Mouse (Mus musculus) forebrain, postnatal 0 days (tissue): ENCODE measurements around the gene Tac4. TPM values are rescaled to one million over a fixed set of nuclear protein-coding genes. Genes with fewer than 3 reads are reported as not detected.

Experiments
- ATAC-seq: fragments of 200-750 bp; cut with Nextera tagmentation; 2 replicates; pipeline ENCODE4 v1.8.0; 2017; ENCODE audit warnings: mild to moderate bottlenecking, moderate library complexity
- DNase-seq: peaks from one replicate; pipeline ENCODE4 v3.0.0-alpha.2; 2015
- H3K27ac ChIP-seq: fragments of 300-500 bp; sonication (generic); 2 replicates; pipeline ENCODE4 v1.5.1; 2014; ENCODE audit warnings: low read depth, mild to moderate bottlenecking, antibody characterized with exemption, low read length, moderate library complexity, mixed read lengths
- H3K27me3 ChIP-seq: fragments of 300-500 bp; sonication (generic); 2 replicates; pipeline ENCODE4 v1.6.1; 2014; ENCODE audit warnings: mild to moderate bottlenecking, low read length, mixed read lengths; ENCODE audit not compliant: insufficient read depth
- H3K36me3 ChIP-seq: fragments of 300-500 bp; sonication (generic); 2 replicates; pipeline ENCODE4 v1.6.1; 2014; ENCODE audit warnings: mild to moderate bottlenecking, moderate library complexity; ENCODE audit not compliant: insufficient read depth
- H3K4me1 ChIP-seq: fragments of 300-500 bp; sonication (generic); 2 replicates; pipeline ENCODE4 v1.6.1; 2014; ENCODE audit warnings: antibody characterized with exemption; ENCODE audit not compliant: insufficient read depth
- H3K4me2 ChIP-seq: fragments of 300-500 bp; sonication (generic); 2 replicates; pipeline ENCODE4 v1.6.1; 2014; ENCODE audit warnings: low read depth, mild to moderate bottlenecking, moderate library complexity
- H3K4me3 ChIP-seq: fragments of 300-500 bp; sonication (generic); 2 replicates; pipeline ENCODE4 v1.5.1; 2014; ENCODE audit warnings: low read depth, low read length, mixed read lengths
- H3K9ac ChIP-seq: fragments of 300-500 bp; sonication (generic); 2 replicates; pipeline ENCODE4 v1.6.1; 2014; ENCODE audit warnings: mild to moderate bottlenecking
- H3K9me3 ChIP-seq: fragments of 300-500 bp; sonication (generic); 2 replicates; pipeline ENCODE4 v1.6.1; 2016; ENCODE audit warnings: low read length
- CTCF ChIP-seq: sonication (generic); IDR thresholded peaks from 2 replicates; pipeline ENCODE4 v1.5.1; 2016; ENCODE audit warnings: antibody characterized with exemption, control low read depth, low read depth
- WGBS: fragments of 180-500 bp; shearing (Covaris S2); extraction: QIAGEN DNeasy Blood & Tissue Kit; methylation state at CpG from one replicate; pipeline ENCODE4 v1.1.7; 2014; 5-methylcytosine and 5-hydroxymethylcytosine counted together
- polyA plus RNA-seq: library from polyadenylated mRNA; unstranded; fragments of >200 nt; fragmentation: Nextera tagmentation; extraction: Ambion mirVana; gene quantifications from 2 replicates; pipeline ENCODE4 v1.2.1, GENCODE M21; 2015
- total RNA-seq: library from RNA; depleted of rRNA; stranded (reverse); fragments of >200 nt; gene quantifications from 2 replicates; pipeline ENCODE4 v1.2.3, GENCODE M21; 2014; rRNA removed

The Tac4 gene
- total and polyA plus RNA-seq, 2 experiments from 2014 or later, result not detected

- no peaks in the 10 kb centered on the region for H3K9me3 ChIP-seq
- no peak for TF ChIP-seq CTCF
- no peaks in the 10 kb centered on the region for H3K27me3 ChIP-seq
- H3K27ac ChIP-seq, result peak within 1 kb of the TSS; percentile 98
- ATAC-seq, result peak; percentile 91
- peak within 1 kb of the TSS; percentile 74 for H3K4me2 ChIP-seq
- peak within 1 kb of the TSS; percentile 100 for H3K4me3 ChIP-seq
- peaks cover 6% of the 10 kb centered on the region for H3K36me3 ChIP-seq
- peak; percentile 99 for DNase-seq
- H3K4me1 ChIP-seq, result peaks cover 16% of the 10 kb centered on the region; the same call in 1 of the 2 replicates
- H3K9ac ChIP-seq, result peak within 1 kb of the TSS; percentile 94
- WGBS, result 1% methylated on average over 42 of the region's 42 CpGs
Measured at GRCm38 (mm10) chr11:95310007-95310647, 48.8 kb downstream of the Tac4 start, which contains the start of gene Kat7. Gene Kat7, minus strand, starts transcription at chr11:95310246.

- Histone ChIP-seq H3K4me2 (peak overlapping the region; percentile 74), H3K27ac (peak overlapping the region; percentile 76), H3K4me3 (peak overlapping the region; percentile 100), H3K4me1 (peaks cover 16% of the 10 kb centered on the region; the same call in 1 of the 2 replicates), H3K36me3 (no peaks in the 10 kb centered on the region), H3K9ac (peak overlapping the region; percentile 61), H3K9me3 (no peaks in the 10 kb centered on the region), H3K27me3 (no peaks in the 10 kb centered on the region)
- DNase-seq (no peak), ATAC-seq (no peak)
- 4% methylated on average over 17 of the region's 17 CpGs for WGBS
- no peak for TF ChIP-seq CTCF
Measured at GRCm38 (mm10) chr11:95310648-95311424, 49.5 kb downstream of the Tac4 start.

- H3K4me1 ChIP-seq, result peaks cover 16% of the 10 kb centered on the region; the same call in 1 of the 2 replicates
- no peaks in the 10 kb centered on the region for H3K9me3 ChIP-seq
- H3K36me3 ChIP-seq, result no peaks in the 10 kb centered on the region
- H3K27me3 ChIP-seq, result no peaks in the 10 kb centered on the region
- H3K4me2 ChIP-seq, result peak overlapping the region; percentile 74
- no peak for DNase-seq
- TF ChIP-seq CTCF, result no peak
- peak overlapping the region; percentile 100; the same call in 1 of the 2 replicates for H3K4me3 ChIP-seq
- H3K27ac ChIP-seq, result no peak overlapping the region
- H3K9ac ChIP-seq, result no peak overlapping the region
- ATAC-seq, result no peak
- 13% methylated on average over 5 of the region's 5 CpGs for WGBS
Measured at GRCm38 (mm10) chr11:95311425-95311807, 50.1 kb downstream of the Tac4 start.

GRCm38 (mm10) chr11:95315215-95315955, 54.1 kb downstream of the Tac4 start:
- Histone ChIP-seq H3K27ac (no peak overlapping the region), H3K9me3 (no peaks in the 10 kb centered on the region), H3K27me3 (no peaks in the 10 kb centered on the region), H3K4me1 (0 out of 2 replicates have a peak, but pooled peaks cover 9% of the 10 kb centered on the region), H3K9ac (no peak overlapping the region), H3K4me3 (no peak overlapping the region), H3K36me3 (no peaks in the 10 kb centered on the region), H3K4me2 (no peak overlapping the region)
- no peak for ATAC-seq
- no peak for DNase-seq
- 84% methylated on average over 7 of the region's 7 CpGs for WGBS
- TF ChIP-seq CTCF, result no peak

GRCm38 (mm10) chr11:95318116-95318515, 56.8 kb downstream of the Tac4 start:
- no peak for DNase-seq
- no peak overlapping the region for H3K27ac ChIP-seq

More at GRCm38 (mm10) chr11:95318116-95318515, 56.8 kb downstream of the Tac4 start:
- Histone ChIP-seq H3K4me2 (no peak overlapping the region), H3K9ac (no peak overlapping the region), H3K4me3 (no peak overlapping the region), H3K27me3 (no peaks in the 10 kb centered on the region), H3K4me1 (no peaks in the 10 kb centered on the region), H3K9me3 (no peaks in the 10 kb centered on the region), H3K36me3 (no peaks in the 10 kb centered on the region)
- no peak for TF ChIP-seq CTCF
- ATAC-seq, result no peak
- 87% methylated on average over 9 of the region's 9 CpGs for WGBS

Other genes with a start within 250 kb of the Tac4 start
- gene Pdk2, start 220.2 kb upstream of the Tac4 start, total RNA-seq, result 6.9 and 10.2 TPM in 2 replicates
- 31.9 and 38.1 TPM in 2 replicates for gene Pdk2, start 220.2 kb upstream of the Tac4 start, polyA plus RNA-seq
- gene Itga3, start 184.7 kb upstream of the Tac4 start, total RNA-seq, result 12.3 and 23.5 TPM in 2 replicates
- 5.2 and 7.4 TPM in 2 replicates for gene Itga3, start 184.7 kb upstream of the Tac4 start, polyA plus RNA-seq
- 0.14 TPM in 1 of 2 replicates, not detected in the other for gene Dlx3, start 141.4 kb upstream of the Tac4 start, total RNA-seq
- gene Dlx3, start 141.4 kb upstream of the Tac4 start, polyA plus RNA-seq, result not detected in 2 replicates
- gene Dlx4, start 115.3 kb upstream of the Tac4 start, total RNA-seq, result 0.15 TPM in 1 of 2 replicates, not detected in the other
- 0.49 and 0.82 TPM in 2 replicates for gene Dlx4, start 115.3 kb upstream of the Tac4 start, polyA plus RNA-seq
- gene Kat7, start 48.7 kb downstream of the Tac4 start, total RNA-seq, result 69.0 and 78.2 TPM in 2 replicates
- gene Kat7, start 48.7 kb downstream of the Tac4 start, polyA plus RNA-seq, result 62.5 and 72.8 TPM in 2 replicates
- gene Fam117a, start 75.5 kb downstream of the Tac4 start, total RNA-seq, result 5.5 TPM in 2 replicates
- 1.0 and 1.8 TPM in 2 replicates for gene Fam117a, start 75.5 kb downstream of the Tac4 start, polyA plus RNA-seq
- 103 and 109 TPM in 2 replicates for gene Slc35b1, start 123.2 kb downstream of the Tac4 start, total RNA-seq
- gene Slc35b1, start 123.2 kb downstream of the Tac4 start, polyA plus RNA-seq, result 160 and 179 TPM in 2 replicates
- gene Spop, start 152.6 kb downstream of the Tac4 start, total RNA-seq, result 59.2 and 70.1 TPM in 2 replicates
- gene Spop, start 152.6 kb downstream of the Tac4 start, polyA plus RNA-seq, result 88.7 and 213 TPM in 2 replicates